Mouse (Mus musculus): ENCODE results near the gene Defb28.

GRCm38 (mm10) chr2:152493151-152493550 is 24.9 kb upstream of the Defb28 start:
- TF ChIP-seq CTCF (conservative IDR thresholded peaks at IDR 0.05; ENCODE audit: insufficient read depth, insufficient read length, low read depth, low read length): no peak
- no peak for TF ChIP-seq POLR2A (IDR thresholded peaks at IDR 0.05; ENCODE audit: low read depth, low read length)
